Mouse (Mus musculus) midbrain, embryonic 14.5 days (tissue): Measurements from ENCODE around the gene Midn. TPM values are rescaled to one million over a fixed set of nuclear protein-coding genes. Genes with fewer than 3 reads are reported as not detected.

ENCODE experiments used
- ATAC-seq: fragments of 200-750 bp; cut with Nextera tagmentation; 2 replicates; pipeline ENCODE4 v1.8.0; 2017; ENCODE audit warnings: moderate number of reproducible peaks, moderate library complexity; ENCODE audit not compliant: low FRiP score, low TSS enrichment
- DNase-seq: peaks from one replicate; pipeline ENCODE4 v3.0.0-alpha.2; 2015
- H3K27ac ChIP-seq: fragments of 300-500 bp; sonication (generic); replicated peaks from 2 replicates; pipeline ENCODE4 v1.5.1; 2014; ENCODE audit warnings: mild to moderate bottlenecking, low read depth, low read length, moderate library complexity
- H3K27me3 ChIP-seq: fragments of 300-500 bp; sonication (generic); 2 replicates; pipeline ENCODE4 v1.6.1; 2014; ENCODE audit warnings: low read length, control low read depth, mixed read lengths; ENCODE audit not compliant: control insufficient read depth, insufficient read depth
- H3K36me3 ChIP-seq: fragments of 300-500 bp; sonication (generic); 2 replicates; pipeline ENCODE4 v1.6.1; 2014; ENCODE audit warnings: low read length, control low read depth; ENCODE audit not compliant: control insufficient read depth, insufficient read depth
- H3K4me1 ChIP-seq: fragments of 300-500 bp; sonication (generic); 2 replicates; pipeline ENCODE4 v1.6.1; 2014; ENCODE audit warnings: mild to moderate bottlenecking, antibody characterized with exemption, low read length, control low read depth; ENCODE audit not compliant: control insufficient read depth, insufficient read depth
- H3K4me2 ChIP-seq: fragments of 300-500 bp; sonication (generic); 2 replicates; pipeline ENCODE4 v1.6.1; 2014; ENCODE audit warnings: mild to moderate bottlenecking, low read length, moderate library complexity
- H3K4me3 ChIP-seq: fragments of 300-500 bp; sonication (generic); replicated peaks from 2 replicates; pipeline ENCODE4 v1.5.1; 2014; ENCODE audit warnings: low read depth, low read length
- H3K9ac ChIP-seq: fragments of 300-500 bp; sonication (generic); replicated peaks from 2 replicates; pipeline ENCODE4 v1.6.1; 2014; ENCODE audit warnings: mild to moderate bottlenecking, low read length, moderate library complexity
- H3K9me3 ChIP-seq: fragments of 300-500 bp; sonication (generic); 2 replicates; pipeline ENCODE4 v1.6.1; 2016; ENCODE audit warnings: low read length, control low read depth, mixed read lengths; ENCODE audit not compliant: control insufficient read depth
- WGBS: fragments of 180-500 bp; shearing (Covaris S2); extraction: QIAGEN DNeasy Blood & Tissue Kit; methylation state at CpG from one replicate; pipeline ENCODE4 v1.1.7; 2014; 5-methylcytosine and 5-hydroxymethylcytosine counted together
- polyA plus RNA-seq: library from polyadenylated mRNA; unstranded; fragments of >200 nt; fragmentation: Nextera tagmentation; extraction: Ambion mirVana; gene quantifications from 2 replicates; pipeline ENCODE4 v1.2.1, GENCODE M21; 2014

Midn gene
- polyA plus RNA-seq, 1 experiment from 2014 or later = 62.6 TPM

DNA sequence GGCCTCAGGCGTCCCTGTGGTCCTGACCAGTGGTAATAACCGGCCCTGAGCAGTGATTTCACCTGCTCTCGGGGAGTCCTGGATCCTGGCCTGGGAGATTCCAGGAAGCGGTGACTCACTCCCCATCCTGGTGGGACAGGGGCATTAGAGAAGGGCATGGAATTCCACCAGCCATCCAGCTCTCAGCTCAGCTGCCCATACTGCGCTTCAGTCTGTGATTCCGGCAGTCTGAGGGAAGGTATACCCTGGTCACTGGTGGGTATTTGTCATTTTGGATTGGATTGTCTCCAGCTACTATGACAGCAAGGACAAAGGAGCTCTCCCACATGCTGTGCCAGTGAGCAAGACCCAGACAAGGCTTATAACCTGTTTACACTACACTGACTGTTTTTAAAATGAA is 40.4 kb upstream of the Midn start:
- 61% methylated on average over 6 of the region's 6 CpGs for WGBS
- no peak for DNase-seq
- ATAC-seq = no peak
- H3K4me3 ChIP-seq = no peak overlapping the region
- H3K4me1 ChIP-seq = 0 out of 2 replicates have a peak, but pooled peaks cover 2% of the 10 kb centered on the region
- no peak overlapping the region for H3K9ac ChIP-seq
- no peak overlapping the region for H3K27ac ChIP-seq
- no peaks in the 10 kb centered on the region for H3K27me3 ChIP-seq
- H3K9me3 ChIP-seq = no peaks in the 10 kb centered on the region
- no peak overlapping the region for H3K4me2 ChIP-seq
- H3K36me3 ChIP-seq = no peaks in the 10 kb centered on the region

DNA sequence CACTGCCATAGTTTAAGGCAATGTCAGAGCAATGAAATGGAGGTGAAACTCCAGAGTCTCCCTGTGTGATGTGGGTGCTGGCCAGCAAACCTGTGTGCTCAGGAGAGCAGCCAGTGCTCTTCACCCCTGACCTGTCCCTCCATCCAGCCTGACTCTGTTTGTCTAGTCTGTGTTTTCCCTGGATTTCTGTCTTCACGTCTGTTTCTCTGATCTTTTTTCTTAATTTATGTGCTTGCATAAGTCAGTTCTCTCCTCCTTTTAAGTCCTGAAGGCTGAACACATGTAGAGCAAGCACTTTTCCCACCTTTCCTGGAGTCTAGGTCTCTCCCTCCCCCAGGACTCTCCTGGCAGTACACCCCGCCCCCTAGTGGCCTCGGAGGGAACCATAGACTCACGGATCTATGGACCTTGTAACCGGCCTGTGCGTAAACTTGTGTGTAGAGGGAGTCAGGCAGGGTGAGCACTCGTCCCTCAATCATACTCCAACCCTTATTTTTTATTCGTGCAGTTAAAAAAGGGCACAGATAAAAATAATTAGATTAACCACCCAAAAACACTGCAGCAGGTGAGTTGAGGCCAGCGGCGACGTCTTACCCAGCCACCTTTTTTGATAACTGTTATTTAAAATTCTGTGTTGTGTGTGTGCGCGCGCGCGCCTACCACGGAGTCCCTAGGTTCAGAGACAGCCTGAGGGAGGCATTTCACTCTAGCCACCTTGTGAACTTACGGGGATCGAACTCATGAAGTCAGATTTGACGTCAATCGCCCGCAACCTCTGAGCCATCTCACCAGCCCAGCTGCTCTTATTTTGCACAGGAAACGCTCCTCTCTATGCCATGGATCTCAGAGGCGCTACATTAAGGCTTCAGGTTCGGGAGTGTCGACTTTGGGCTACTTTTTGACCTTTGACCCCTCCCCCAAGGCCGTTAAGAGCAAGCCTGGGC is 33.5 kb upstream of the Midn start:
- peak overlapping the region; percentile 83 for H3K4me3 ChIP-seq
- DNase-seq = peak; percentile 94
- 0 out of 2 replicates have a peak overlapping the region, but pooled peaks have one; percentile 7 for H3K9ac ChIP-seq
- H3K36me3 ChIP-seq = peaks cover 11% of the 10 kb centered on the region; the same call in 1 of the 2 replicates
- no peaks in the 10 kb centered on the region for H3K27me3 ChIP-seq
- H3K4me2 ChIP-seq = peak overlapping the region; percentile 86
- peaks cover 35% of the 10 kb centered on the region for H3K4me1 ChIP-seq
- no peaks in the 10 kb centered on the region for H3K9me3 ChIP-seq
- WGBS = 2% methylated on average over 27 of the region's 27 CpGs
- H3K27ac ChIP-seq = 0 out of 2 replicates have a peak overlapping the region, but pooled peaks have one; percentile 32
- ATAC-seq = peak; percentile 33; the same call in 1 of the 2 replicates

DNA sequence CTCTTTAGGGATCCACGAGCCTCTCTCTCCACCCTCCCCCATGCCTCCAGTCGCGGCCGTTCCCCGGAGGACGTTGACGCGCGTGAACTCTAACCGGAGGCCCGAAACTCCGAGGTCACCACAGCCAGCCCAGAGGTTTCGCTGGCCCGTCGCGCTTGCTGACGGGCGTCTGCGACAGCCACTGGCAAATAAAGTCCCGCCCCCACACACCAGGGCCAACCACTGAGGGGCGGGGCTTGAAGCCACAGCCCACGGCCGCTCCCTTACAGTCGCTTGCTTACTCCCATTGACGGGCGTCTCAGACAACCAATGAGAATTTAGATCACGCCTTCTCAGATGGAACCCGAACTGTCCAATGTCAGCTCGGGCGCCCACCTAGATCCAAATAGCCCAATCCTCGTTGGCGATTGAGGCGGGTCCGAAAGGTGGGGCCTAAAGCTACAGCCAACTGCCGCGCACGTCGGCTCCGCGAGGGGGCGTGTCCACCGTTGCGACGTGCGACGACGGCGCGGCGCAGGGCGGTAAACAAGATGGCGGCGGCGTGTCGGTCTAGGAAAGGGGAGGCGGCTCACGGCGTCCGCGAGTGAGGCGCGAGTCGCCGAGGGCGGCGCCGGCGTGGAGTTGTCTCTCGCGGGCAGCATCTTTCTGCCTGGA is 32.7 kb upstream of the Midn start, which contains the start of gene Stk11:
Gene Stk11 (plus strand): TSS at position 514 of the 654 bp plus-strand sequence.
- DNase-seq = peak; percentile 100
- H3K4me3 ChIP-seq = peak within 1 kb of the TSS; percentile 83
- WGBS = under 1% methylated on average over 68 of the region's 70 CpGs
- H3K9me3 ChIP-seq = no peaks in the 10 kb centered on the region
- peak within 1 kb of the TSS; percentile 78 for H3K9ac ChIP-seq
- peak within 1 kb of the TSS; percentile 84 for H3K27ac ChIP-seq
- peak within 1 kb of the TSS; percentile 86 for H3K4me2 ChIP-seq
- H3K36me3 ChIP-seq = peaks cover 11% of the 10 kb centered on the region; the same call in 1 of the 2 replicates
- peaks cover 35% of the 10 kb centered on the region for H3K4me1 ChIP-seq
- peak; percentile 98 for ATAC-seq
- H3K27me3 ChIP-seq = no peaks in the 10 kb centered on the region

DNA sequence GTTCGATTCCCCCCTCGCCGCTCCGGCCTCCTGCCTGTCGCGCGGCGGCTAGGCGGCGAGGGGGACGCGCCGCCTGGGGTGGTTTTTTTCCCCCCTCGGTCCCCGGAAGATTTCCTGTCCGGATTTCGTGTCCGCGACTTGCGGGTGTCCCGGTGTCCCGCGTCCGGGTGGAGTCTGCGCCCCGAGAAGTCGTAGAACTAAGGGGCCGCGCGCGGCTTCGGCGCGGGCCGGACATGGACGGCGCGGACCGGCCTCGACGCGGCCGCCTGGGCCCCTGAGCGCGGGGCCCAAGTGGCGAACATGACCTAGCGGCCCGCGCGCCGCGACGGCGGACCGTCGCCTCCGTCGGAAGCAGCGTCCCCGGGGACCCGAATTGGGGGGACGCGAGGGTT is 32.1 kb upstream of the Midn start:
- H3K27ac ChIP-seq = peak overlapping the region; percentile 84
- under 1% methylated on average over 63 of the region's 63 CpGs for WGBS
- H3K9ac ChIP-seq = peak overlapping the region; percentile 78
- peaks cover 35% of the 10 kb centered on the region for H3K4me1 ChIP-seq
- ATAC-seq (no peak), DNase-seq (peak; percentile 56)
- H3K4me3 ChIP-seq = peak overlapping the region; percentile 83
- H3K9me3 ChIP-seq = no peaks in the 10 kb centered on the region
- no peaks in the 10 kb centered on the region for H3K27me3 ChIP-seq
- H3K4me2 ChIP-seq = peak overlapping the region; percentile 86
- peaks cover 16% of the 10 kb centered on the region for H3K36me3 ChIP-seq

DNA sequence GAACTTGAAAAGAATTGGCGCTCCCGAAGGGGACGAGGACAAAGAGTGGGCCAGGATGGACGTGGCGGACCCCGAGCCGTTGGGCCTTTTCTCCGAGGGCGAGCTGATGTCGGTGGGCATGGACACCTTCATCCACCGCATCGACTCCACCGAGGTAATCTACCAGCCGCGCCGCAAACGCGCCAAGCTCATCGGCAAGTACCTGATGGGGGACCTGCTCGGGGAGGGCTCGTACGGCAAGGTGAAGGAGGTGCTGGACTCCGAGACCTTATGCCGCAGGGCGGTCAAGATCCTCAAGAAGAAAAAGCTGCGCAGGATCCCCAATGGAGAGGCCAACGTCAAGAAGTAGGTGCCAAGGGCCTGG is 31.5 kb upstream of the Midn start:
- peak; percentile 46 for DNase-seq
- WGBS = under 1% methylated on average over 27 of the region's 27 CpGs

DNA sequence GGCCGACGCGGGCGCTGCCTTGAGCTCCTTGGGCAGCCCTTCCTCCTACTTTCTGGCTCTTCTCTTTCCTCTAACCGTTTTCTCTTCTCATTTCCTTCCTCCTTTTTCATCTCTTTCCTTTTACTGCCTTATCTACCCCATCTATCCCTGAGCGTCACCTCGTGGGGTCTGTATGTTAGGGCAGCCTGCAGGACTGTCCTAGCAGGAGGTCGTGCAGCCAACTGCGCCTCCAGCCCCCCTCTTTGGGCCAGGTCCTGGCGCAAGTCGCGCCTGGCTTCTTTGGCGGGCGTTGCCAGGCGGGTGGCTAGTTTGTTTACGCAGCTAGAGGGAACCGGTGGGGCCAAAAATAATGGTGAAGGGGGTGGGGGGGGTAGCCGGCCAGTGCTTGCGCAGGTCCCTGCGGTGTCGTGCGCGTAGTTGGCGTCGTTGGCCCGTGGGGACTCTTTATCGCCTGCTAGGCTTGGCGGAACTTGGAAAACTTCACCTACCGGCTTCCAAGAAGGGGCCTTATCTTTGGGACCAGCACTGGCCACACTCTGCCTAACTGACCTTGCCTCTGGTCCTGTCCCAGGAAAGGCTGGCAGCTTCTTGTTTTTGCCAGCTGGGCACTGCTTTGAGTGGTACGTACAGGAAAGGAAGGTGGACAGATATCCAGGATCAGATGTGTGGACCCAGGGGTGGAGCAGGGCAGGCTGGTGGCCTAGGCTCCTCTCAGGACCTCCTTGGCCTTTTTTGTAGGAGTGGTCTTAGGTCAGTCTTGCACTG is 31.0 kb upstream of the Midn start:
- DNase-seq = no peak
- no peak overlapping the region for H3K27ac ChIP-seq

More for the DNA sequence above, 31.5 kb upstream of the Midn start:
- H3K4me2 ChIP-seq = peak overlapping the region; percentile 86
- no peaks in the 10 kb centered on the region for H3K9me3 ChIP-seq
- peak overlapping the region; percentile 83 for H3K4me3 ChIP-seq
- H3K27ac ChIP-seq = no peak overlapping the region
- peak overlapping the region; percentile 78 for H3K9ac ChIP-seq
- no peak for ATAC-seq
- peaks cover 17% of the 10 kb centered on the region for H3K36me3 ChIP-seq
- no peaks in the 10 kb centered on the region for H3K27me3 ChIP-seq
- peaks cover 35% of the 10 kb centered on the region for H3K4me1 ChIP-seq

DNA sequence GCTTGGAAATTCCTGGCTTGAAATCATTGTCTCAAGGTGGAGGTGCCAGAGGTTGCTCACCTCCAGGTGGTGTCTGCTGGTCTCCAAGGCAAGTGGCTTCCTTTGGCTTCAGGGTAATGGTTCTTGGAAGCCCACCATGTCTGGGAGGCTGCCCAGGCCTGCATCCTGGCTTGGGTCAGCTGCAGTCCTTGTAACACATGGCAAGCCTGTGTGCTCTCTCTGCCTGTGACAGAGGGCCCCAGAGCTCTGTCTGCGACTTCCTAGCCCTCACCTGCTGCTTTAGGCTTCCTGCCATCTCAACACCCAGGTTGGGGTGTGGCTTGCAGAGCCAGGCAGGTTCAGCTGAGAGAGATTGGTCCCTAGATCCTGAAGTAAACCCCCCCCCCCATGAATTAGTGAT is 30.3 kb upstream of the Midn start:
- H3K27ac ChIP-seq = peak overlapping the region; percentile 42; the same call in 1 of the 2 replicates
- no peak for ATAC-seq
- 65% methylated on average over 1 of the region's 1 CpGs for WGBS

More for the DNA sequence above, 31.0 kb upstream of the Midn start:
- Histone ChIP-seq H3K4me2 (peak overlapping the region; percentile 86), H3K27me3 (no peaks in the 10 kb centered on the region), H3K9ac (peak overlapping the region; percentile 78), H3K9me3 (no peaks in the 10 kb centered on the region), H3K4me1 (peaks cover 35% of the 10 kb centered on the region), H3K4me3 (peak overlapping the region; percentile 83), H3K36me3 (peaks cover 17% of the 10 kb centered on the region)
- 5% methylated on average over 30 of the region's 30 CpGs for WGBS
- no peak for ATAC-seq

DNA sequence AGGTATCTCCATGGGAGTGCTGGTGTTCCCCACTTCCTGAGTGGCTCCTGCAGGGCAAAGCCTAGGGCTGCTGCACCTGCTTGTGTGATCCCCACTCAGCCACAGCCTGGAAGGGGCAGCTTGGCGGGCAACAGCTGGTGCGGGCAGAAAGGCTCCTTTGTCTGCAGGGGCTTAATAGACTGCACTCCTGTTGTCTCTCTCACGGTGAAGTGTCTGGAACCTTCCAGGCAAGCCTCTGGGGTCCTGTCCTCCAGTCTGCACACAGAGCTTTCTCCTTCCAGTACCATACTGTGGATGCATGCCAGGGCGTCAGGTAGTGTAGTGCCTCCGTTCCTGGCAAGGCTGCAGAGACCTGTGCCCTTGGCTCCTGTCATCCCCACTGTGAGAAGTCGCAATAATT is 29.5 kb upstream of the Midn start:
- Histone ChIP-seq H3K9ac (peak overlapping the region; percentile 40), H3K36me3 (peaks cover 17% of the 10 kb centered on the region), H3K4me3 (peak overlapping the region; percentile 83; the same call in 1 of the 2 replicates), H3K4me1 (peaks cover 35% of the 10 kb centered on the region), H3K9me3 (no peaks in the 10 kb centered on the region), H3K27ac (peak overlapping the region; percentile 42; the same call in 1 of the 2 replicates), H3K4me2 (peak overlapping the region; percentile 86), H3K27me3 (no peaks in the 10 kb centered on the region)
- no peak for ATAC-seq
- DNase-seq = no peak
- 48% methylated on average over 6 of the region's 6 CpGs for WGBS

More for the DNA sequence above, 30.3 kb upstream of the Midn start:
- H3K27me3 ChIP-seq = no peaks in the 10 kb centered on the region
- no peak for DNase-seq
- H3K4me1 ChIP-seq = peaks cover 35% of the 10 kb centered on the region
- H3K9me3 ChIP-seq = no peaks in the 10 kb centered on the region
- peak overlapping the region; percentile 83 for H3K4me3 ChIP-seq
- H3K36me3 ChIP-seq = peaks cover 17% of the 10 kb centered on the region
- peak overlapping the region; percentile 86 for H3K4me2 ChIP-seq
- H3K9ac ChIP-seq = peak overlapping the region; percentile 78
